Mouse (Mus musculus) forebrain, embryonic 11.5 days (tissue): ENCODE data around the gene Gusb. TPM values are rescaled to one million over a fixed set of nuclear protein-coding genes. Genes with fewer than 3 reads are reported as not detected.
"Not testable (repeated sequence)": the region's sequence is repeated elsewhere in the genome, so short reads cannot be mapped to it uniquely, and the experiment has no call there.

Experiments
- ATAC-seq: fragments of 200-750 bp; cut with Nextera tagmentation; replicated peaks from 2 replicates; pipeline ENCODE4 v1.8.0; 2017; ENCODE audit warnings: moderate TSS enrichment; ENCODE audit not compliant: low FRiP score
- DNase-seq: peaks from one replicate; pipeline ENCODE4 v3.0.0-alpha.2; 2017; ENCODE audit warnings: low spot score
- H3K27ac ChIP-seq: fragments of 300-500 bp; sonication (generic); 2 replicates; pipeline ENCODE4 v1.5.1; 2014; ENCODE audit warnings: low read depth, low read length
- H3K27me3 ChIP-seq: fragments of 300-500 bp; sonication (generic); 2 replicates; pipeline ENCODE4 v1.6.1; 2014; ENCODE audit warnings: mild to moderate bottlenecking, low read length, mixed read lengths; ENCODE audit not compliant: control insufficient read depth, insufficient read depth
- H3K36me3 ChIP-seq: fragments of 300-500 bp; sonication (generic); 2 replicates; pipeline ENCODE4 v1.6.1; 2014; ENCODE audit warnings: mild to moderate bottlenecking, low read length, moderate library complexity, mixed read lengths; ENCODE audit not compliant: control insufficient read depth, insufficient read depth
- H3K4me1 ChIP-seq: fragments of 300-500 bp; sonication (generic); replicated peaks from 2 replicates; pipeline ENCODE4 v1.6.1; 2014; ENCODE audit warnings: low read length, mixed read lengths; ENCODE audit not compliant: control insufficient read depth, insufficient read depth
- H3K4me2 ChIP-seq: fragments of 300-500 bp; sonication (generic); 2 replicates; pipeline ENCODE4 v1.6.1; 2014; ENCODE audit warnings: low read depth, mild to moderate bottlenecking, low read length, moderate library complexity, mixed read lengths; ENCODE audit not compliant: severe bottlenecking
- H3K4me3 ChIP-seq: fragments of 300-500 bp; sonication (generic); 2 replicates; pipeline ENCODE4 v1.5.1; 2014; ENCODE audit warnings: low read depth, low read length
- H3K9ac ChIP-seq: fragments of 300-500 bp; sonication (generic); 2 replicates; pipeline ENCODE4 v1.6.1; 2014; ENCODE audit warnings: low read length
- H3K9me3 ChIP-seq: fragments of 300-500 bp; sonication (generic); 2 replicates; pipeline ENCODE4 v1.6.1; 2016; ENCODE audit warnings: low read length, mixed read lengths; ENCODE audit not compliant: control insufficient read depth
- WGBS: fragments of 180-500 bp; shearing (Covaris S2); extraction: QIAGEN DNeasy Blood & Tissue Kit; methylation state at CpG from one replicate; pipeline ENCODE4 v1.1.7; 2014; 5-methylcytosine and 5-hydroxymethylcytosine counted together
- polyA plus RNA-seq: library from polyadenylated mRNA; unstranded; fragments of >200 nt; fragmentation: Nextera tagmentation; extraction: Ambion mirVana; gene quantifications from 2 replicates; pipeline ENCODE4 v1.2.1, GENCODE M21; 2014

Gusb gene
- polyA plus RNA-seq, 1 experiment from 2014 or later, result 29.9 TPM

DNA sequence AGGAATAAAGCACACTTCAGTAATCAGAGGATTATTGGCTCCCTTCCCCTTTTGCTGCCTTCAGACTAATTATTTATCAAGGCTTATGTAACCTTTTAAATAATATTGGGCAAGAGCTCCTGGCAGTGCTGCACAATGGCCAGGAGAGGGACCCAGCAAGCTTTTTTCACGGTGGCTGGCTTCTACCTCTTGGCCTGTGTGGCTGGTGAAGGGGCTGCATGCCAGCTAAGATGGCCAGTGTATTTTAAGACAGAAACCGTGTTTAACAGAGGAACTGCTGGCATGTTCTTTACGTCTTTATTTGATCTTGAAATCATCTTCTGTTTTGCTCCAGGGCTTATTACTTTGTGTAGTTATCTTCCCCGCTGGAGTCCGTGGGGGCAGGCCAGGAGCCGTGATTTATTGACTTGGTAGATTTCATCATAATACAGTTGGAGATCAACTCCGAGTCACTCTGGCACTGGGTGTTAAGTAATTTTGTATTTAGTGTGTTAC is 41.4 kb upstream of the Gusb start:
- DNase-seq, result no peak
- H3K9ac ChIP-seq, result no peak overlapping the region
- no peaks in the 10 kb centered on the region for H3K27me3 ChIP-seq
- no peak overlapping the region for H3K27ac ChIP-seq
- H3K4me1 ChIP-seq, result no peaks in the 10 kb centered on the region
- WGBS, result 84% methylated on average over 7 of the region's 7 CpGs
- peaks cover 10% of the 10 kb centered on the region for H3K36me3 ChIP-seq
- no peaks in the 10 kb centered on the region for H3K9me3 ChIP-seq
- ATAC-seq, result no peak
- no peak overlapping the region for H3K4me3 ChIP-seq
- no peak overlapping the region for H3K4me2 ChIP-seq

DNA sequence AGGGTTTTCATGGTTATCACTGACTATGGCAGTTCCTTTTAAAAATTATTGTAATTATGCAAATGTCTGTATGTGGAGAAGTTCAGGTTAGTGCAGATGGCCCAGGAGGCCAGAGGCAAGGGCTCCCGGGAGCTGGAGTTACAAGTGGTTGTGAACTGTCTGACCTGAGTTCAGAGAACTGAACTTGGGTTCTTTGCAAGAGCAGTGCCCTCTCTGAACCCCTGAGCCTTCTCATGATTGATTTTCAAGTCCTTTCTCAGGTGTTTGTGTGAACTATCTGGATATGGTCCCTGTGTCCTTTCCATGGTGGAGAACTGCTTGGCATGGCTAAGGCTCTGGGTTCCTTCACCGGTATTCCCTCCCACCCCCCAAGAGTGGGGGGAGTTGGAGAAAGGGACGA is 40.9 kb upstream of the Gusb start:
- no peak for ATAC-seq
- H3K27ac ChIP-seq, result no peak overlapping the region
- H3K27me3 ChIP-seq, result no peaks in the 10 kb centered on the region
- DNase-seq, result no peak
- no peak overlapping the region for H3K9ac ChIP-seq
- WGBS, result 89% methylated on average over 3 of the region's 3 CpGs
- H3K4me3 ChIP-seq, result no peak overlapping the region
- no peaks in the 10 kb centered on the region for H3K4me1 ChIP-seq
- peaks cover 10% of the 10 kb centered on the region for H3K36me3 ChIP-seq
- no peak overlapping the region for H3K4me2 ChIP-seq
- no peaks in the 10 kb centered on the region for H3K9me3 ChIP-seq

GRCm38 (mm10) chr5:130041262-130041661 is 38.4 kb upstream of the Gusb start:
- Histone ChIP-seq H3K9me3 (no peaks in the 10 kb centered on the region), H3K4me2 (no peak overlapping the region), H3K4me3 (no peak overlapping the region), H3K9ac (no peak overlapping the region), H3K4me1 (no peaks in the 10 kb centered on the region), H3K27me3 (no peaks in the 10 kb centered on the region), H3K36me3 (peaks cover 8% of the 10 kb centered on the region), H3K27ac (no peak overlapping the region)
- 92% methylated on average over 4 of the region's 4 CpGs for WGBS
- DNase-seq, result no peak
- no peak for ATAC-seq

DNA sequence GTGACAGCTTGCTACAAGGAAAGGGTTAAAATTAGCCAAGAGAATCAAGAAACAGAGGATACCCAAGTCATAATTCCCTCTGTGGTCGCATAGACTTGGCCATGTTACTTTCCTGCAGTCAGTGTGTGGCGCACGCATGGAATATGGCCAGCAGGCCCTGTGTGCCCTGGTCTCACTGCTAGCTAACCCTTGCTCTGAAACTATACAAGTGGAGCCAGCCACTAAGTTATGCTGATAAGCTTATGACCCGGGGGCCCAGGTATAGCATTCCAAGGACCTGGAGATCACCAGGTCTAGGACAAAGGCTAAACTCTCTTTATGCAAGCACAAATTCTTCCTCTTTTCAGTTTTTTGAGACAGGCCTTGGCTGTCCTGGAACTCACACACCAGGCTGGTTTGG is 37.9 kb upstream of the Gusb start:
- H3K27me3 ChIP-seq, result no peaks in the 10 kb centered on the region
- 89% methylated on average over 4 of the region's 4 CpGs for WGBS

GRCm38 (mm10) chr5:130037752-130038455 is 35.1 kb upstream of the Gusb start:
- 65% methylated on average over 19 of the region's 19 CpGs for WGBS
- peaks cover 4% of the 10 kb centered on the region; the same call in 1 of the 2 replicates for H3K36me3 ChIP-seq
- no peaks in the 10 kb centered on the region for H3K9me3 ChIP-seq
- H3K9ac ChIP-seq, result no peak overlapping the region
- DNase-seq, result peak; percentile 74
- no peak overlapping the region for H3K27ac ChIP-seq
- no peak for ATAC-seq
- no peak overlapping the region for H3K4me3 ChIP-seq
- no peak overlapping the region for H3K4me2 ChIP-seq
- no peaks in the 10 kb centered on the region for H3K27me3 ChIP-seq
- no peaks in the 10 kb centered on the region for H3K4me1 ChIP-seq

More for the DNA sequence above, 37.9 kb upstream of the Gusb start:
- H3K4me1 ChIP-seq, result no peaks in the 10 kb centered on the region
- no peak overlapping the region for H3K9ac ChIP-seq
- DNase-seq (no peak), ATAC-seq (no peak)
- H3K4me3 ChIP-seq, result no peak overlapping the region
- peaks cover 8% of the 10 kb centered on the region for H3K36me3 ChIP-seq
- no peaks in the 10 kb centered on the region for H3K9me3 ChIP-seq
- H3K4me2 ChIP-seq, result no peak overlapping the region
- H3K27ac ChIP-seq, result no peak overlapping the region

DNA sequence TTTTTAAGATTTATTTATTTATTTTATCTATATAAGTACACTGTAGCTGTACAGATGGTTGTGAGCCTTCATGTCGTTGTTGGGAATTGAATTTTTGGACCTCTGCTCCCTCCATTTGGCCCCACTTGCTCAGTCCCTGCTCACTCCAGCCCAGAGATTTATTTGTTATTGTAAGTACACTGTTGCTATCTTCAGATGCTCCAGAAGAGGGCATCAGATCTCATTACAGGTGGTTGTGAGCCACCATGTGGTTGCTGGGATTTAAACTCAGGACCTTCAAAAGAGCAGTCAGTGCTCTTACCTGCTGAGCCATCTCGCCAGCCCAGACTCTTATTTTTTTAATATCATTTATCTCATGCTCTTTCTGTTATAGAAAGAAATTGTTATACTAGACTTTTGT is 33.5 kb upstream of the Gusb start:
- 61% methylated on average over 2 of the region's 2 CpGs for WGBS
- not testable (repeated sequence) for H3K4me2 ChIP-seq, H3K4me3 ChIP-seq, H3K27me3 ChIP-seq, H3K27ac ChIP-seq, H3K9ac ChIP-seq, ATAC-seq, H3K4me1 ChIP-seq, H3K36me3 ChIP-seq, DNase-seq, H3K9me3 ChIP-seq

DNA sequence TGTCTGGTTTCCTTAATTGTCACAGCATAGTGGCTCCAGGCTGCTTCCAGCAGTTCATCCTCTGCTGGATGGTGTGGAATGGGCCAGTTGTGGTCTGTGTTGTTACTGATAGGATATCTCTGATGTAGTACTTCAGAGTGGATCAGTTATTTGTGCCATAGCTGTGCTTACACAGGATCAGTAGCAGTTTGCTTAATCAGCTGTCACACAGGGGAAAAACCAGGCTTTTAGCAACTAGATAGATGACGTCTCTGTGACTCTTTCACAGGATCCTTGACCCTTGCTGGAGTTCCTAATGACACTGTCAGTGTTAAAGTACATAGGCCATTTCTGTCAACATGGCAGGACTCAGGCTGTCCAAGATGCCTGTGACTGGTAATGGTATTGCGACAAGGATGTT is 31.0 kb upstream of the Gusb start:
- H3K36me3 ChIP-seq, result peaks cover 4% of the 10 kb centered on the region; the same call in 1 of the 2 replicates
- H3K9ac ChIP-seq, result no peak overlapping the region
- H3K4me3 ChIP-seq, result no peak overlapping the region
- H3K4me2 ChIP-seq, result no peak overlapping the region
- no peaks in the 10 kb centered on the region for H3K4me1 ChIP-seq
- H3K27me3 ChIP-seq, result no peaks in the 10 kb centered on the region
- 91% methylated on average over 2 of the region's 2 CpGs for WGBS
- DNase-seq (no peak), ATAC-seq (no peak)
- H3K9me3 ChIP-seq, result no peaks in the 10 kb centered on the region
- H3K27ac ChIP-seq, result no peak overlapping the region

DNA sequence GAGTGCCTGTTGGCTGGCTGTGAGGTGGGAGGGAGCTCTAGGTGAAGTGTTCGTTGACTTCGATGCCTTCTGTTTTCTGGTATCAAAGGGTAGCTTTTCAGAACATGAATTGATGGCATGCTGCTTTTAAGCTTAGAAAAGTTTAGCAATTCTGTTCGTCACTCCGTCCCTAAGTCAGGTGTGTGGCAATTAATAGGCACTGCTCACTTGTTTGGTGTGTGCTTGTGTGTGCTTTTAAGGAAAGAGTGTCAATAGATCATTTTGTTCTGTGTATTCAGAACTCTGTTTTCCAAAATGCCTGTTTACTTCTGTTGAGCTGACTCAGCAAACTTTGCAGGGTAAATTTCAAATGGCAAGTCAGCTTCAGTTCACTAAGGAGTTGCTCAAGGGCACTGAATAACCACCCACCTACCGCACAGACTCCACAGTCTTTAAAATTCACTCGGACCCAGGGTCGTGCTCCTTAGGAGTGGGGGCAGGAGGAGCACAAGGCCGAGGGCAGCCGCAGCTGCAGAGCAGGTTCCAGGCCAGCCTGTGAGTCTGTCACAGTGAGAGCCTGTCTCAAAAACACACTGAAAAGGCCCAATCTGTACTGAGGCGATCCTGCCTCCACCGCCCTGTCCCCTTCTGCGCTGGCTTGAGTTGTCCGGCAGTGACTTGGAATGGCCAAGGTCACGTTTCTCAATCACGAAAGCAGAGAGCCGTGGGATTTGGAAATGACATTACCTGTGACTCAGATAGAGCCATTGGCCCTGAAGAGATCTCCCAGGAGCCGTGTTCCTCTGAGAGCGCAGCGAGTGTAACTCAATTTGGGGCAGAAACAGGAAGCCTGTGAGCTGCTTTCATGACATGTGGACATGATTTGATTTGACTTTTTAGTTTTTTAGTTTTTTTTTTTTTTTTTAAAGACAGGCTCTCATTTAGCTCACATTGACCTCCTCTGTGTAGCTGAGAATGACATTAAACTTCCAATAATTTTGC is 28.9 kb upstream of the Gusb start:
- no peaks in the 10 kb centered on the region for H3K27me3 ChIP-seq
- no peaks in the 10 kb centered on the region for H3K4me1 ChIP-seq
- no peak for ATAC-seq
- no peak overlapping the region for H3K4me2 ChIP-seq
- H3K9ac ChIP-seq, result no peak overlapping the region
- H3K36me3 ChIP-seq, result no peaks in the 10 kb centered on the region
- WGBS, result 92% methylated on average over 19 of the region's 19 CpGs
- H3K27ac ChIP-seq, result no peak overlapping the region
- no peak for DNase-seq
- H3K9me3 ChIP-seq, result no peaks in the 10 kb centered on the region
- H3K4me3 ChIP-seq, result no peak overlapping the region
